Mouse (Mus musculus) B cell, adult (primary cell): ENCODE measurements around the gene Dcaf12l2. TPM values are rescaled to one million over a fixed set of nuclear protein-coding genes. Genes with fewer than 3 reads are reported as not detected.

ENCODE experiments used
- total RNA-seq: library from RNA; stranded (reverse); gene quantifications from 4 replicates; pipeline ENCODE4 v1.2.4, GENCODE M21; 2023; ENCODE audit not compliant: inconsistent age

Gene Dcaf12l2
- not detected in 4 replicates for total RNA-seq

DNA sequence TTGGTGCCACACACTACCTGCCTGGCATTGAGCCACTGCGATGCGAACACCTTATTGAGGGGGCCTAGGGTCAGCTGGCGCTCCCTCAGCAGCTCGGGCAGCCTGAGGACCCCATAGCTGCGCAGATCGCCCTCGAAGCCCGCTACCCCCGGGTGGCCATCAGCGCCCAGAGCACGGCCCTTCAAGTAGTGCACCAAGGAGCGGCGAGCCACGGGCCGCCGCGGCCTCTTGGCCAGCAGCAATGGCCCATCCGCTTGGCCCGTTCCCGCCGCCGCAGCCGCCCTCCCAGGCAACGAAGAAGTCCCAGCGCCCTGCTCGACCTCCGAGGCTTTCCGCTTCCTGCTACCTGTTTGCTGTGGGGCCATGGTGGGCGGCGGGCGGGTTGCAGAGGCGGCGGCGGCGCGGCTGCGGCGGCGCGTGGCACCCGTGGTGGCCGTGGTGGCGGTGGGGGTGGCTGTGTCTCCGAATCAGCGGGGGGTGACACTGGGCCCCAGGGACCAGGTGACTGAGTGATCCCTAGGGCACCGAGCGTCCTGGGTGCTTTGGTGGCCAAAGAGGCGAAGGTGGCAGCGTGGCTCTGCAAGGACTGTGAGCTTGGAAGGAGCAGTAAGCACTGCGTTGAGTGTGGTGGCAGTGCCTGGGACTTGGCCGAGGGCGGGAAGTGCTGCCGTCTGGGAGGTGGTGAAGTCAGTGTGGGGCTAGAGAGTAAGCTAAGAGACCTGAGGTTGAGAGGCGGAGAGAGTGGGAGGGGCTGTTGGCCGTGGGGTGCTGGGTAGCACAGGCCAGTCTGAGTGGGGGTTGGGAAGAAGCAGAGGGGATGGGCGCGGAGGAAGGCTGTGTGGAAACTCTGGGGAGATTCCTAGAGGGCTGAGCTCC is at the start of gene Dcaf12l2:
Gene Dcaf12l2, minus strand, starts transcription at position 697 of the 876 bp plus-strand sequence.

